Mouse (Mus musculus): ENCODE data around the gene Specc1l.
"Not testable (repeated sequence)": the region's sequence is repeated elsewhere in the genome, so short reads cannot be mapped to it uniquely, and the experiment has no call there.

Specc1l gene

DNA sequence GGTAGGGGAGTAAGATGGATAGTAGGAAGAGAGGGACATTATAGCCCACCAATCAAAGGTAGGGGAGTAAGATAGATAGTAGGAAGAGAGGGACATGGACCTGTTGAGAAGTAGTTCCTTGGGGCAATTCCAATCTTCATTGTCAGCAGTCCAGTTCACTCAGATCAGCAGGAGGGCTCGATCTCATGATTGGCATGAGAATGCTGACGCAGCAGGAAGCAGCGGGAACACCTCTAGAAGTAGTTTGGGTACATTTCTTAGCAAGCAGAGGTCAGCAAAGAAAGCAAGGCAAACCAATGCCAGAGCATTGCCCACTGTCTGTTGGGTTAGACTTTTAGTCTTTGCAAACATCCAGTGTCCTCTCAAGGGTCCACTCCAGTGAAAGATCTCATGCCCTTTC is 71.9 kb downstream of the Specc1l start:
- no peak for DNase-seq

DNA sequence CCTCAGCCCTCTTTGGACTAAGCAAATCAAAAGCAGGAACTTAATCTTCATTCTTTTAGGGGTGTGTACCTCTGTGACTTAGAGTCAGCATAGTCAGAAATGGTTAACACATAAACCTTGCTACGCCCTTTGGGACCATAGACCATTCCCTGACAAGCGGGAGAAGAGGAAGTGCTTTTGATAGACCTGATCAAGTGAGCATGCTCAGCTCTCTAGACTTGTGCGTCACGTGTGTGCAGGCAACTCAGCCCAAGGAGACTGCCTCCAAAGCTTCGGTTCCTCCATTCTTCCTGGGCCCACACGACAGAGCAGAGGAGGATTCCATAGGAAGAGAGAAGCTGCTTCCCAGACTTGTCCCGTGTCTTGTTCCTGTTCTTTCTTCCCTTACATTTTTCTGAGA is 76.7 kb downstream of the Specc1l start:
- no peak for DNase-seq

DNA sequence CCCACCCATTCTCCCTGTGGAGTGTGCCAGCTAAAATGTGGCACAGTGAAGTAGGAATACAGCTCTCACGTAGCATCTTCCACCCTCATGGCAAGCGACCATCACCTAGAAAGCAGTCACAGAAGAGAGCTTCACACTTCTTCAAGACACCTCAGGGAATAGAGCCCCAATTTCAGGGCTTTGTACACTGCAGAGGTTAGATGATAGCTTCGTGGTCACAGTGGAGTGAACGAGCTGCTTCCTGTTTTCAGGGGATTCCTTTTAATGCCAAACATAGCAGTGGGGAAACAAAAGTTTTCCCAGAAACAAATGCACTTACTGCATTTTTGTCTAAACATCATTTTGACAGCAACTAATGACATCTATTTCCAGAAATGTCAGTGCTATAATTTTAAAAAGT is 77.5 kb downstream of the Specc1l start:
- no peak for DNase-seq

DNA sequence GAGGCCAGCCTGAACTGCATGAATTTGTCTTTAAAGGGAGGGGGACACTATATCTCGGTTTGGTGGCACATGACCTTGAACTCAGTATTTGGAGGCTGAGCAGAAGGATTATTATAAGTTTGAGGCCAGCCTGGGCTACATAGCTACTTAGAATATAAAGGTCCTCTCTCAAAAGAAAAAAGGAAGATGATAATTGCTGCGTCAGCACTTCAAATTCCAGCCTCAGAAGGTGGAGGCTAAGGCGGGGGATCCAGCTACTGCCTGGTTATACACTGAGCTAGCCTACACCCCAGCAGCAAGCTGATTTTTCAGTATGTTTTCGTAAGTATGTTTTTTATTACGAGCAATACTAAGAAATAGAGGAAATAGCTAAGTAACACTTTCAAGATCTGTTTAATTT is 78.8 kb downstream of the Specc1l start:
- DNase-seq, result no peak

DNA sequence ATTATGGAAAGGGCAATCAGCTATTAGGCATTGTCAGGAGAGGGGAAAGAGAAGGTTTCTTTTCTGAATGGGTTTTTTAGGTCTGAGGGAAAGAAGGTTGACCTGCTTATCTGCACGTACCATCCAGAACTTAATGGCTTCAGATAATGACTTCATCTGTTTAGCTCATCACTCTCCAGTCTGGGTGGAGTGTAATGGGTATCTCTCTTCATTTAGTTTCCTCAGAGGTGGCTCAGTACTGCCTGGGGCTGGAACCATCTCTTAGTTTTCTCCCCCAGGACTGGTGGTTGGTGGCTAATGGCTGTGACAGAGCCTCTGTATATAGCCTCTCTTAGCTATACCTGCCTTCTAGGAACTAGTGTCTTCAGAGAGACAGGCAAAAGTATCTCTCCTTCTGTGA is 79.5 kb downstream of the Specc1l start:
- DNase-seq, result no peak

DNA sequence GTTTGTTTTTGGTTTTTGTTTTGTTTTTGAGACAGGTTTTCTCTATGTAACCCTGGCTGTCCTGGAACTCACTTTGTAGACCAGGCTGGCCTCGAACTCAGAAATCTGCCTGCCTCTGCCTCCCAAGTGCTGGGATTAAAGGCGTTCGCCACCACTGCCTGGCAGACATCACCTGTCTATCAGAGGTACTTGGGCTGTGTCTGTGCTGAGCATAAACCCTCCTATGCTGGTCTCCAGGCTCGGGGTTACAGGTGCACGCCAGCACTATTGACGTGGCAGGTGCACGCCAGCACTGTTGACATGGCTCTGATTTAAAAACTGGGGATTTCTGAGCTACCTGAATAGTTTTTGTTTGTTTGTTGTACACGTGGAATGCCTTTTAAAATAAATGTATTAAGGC is 80.3 kb downstream of the Specc1l start:
- DNase-seq, result not testable (repeated sequence)

DNA sequence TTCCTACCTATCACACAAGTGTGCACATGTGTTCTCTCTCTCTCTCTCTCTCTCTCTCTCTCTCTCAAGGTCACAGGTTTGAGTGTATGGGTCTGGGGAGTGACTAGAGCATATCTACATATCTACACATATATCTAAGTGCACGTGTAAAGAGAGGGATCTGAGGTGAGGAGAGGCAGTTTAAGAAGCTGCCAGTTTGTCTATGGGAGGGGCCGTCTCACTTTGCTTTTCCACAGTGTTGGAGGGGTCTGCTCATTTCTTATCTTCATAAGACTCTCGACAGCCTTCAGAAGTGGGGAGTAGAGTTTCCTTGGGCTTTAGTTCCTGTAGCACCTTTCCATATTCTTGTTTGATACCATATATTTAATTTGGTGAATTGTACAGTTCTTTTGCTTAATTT is 81.4 kb downstream of the Specc1l start:
- no peak for DNase-seq

DNA sequence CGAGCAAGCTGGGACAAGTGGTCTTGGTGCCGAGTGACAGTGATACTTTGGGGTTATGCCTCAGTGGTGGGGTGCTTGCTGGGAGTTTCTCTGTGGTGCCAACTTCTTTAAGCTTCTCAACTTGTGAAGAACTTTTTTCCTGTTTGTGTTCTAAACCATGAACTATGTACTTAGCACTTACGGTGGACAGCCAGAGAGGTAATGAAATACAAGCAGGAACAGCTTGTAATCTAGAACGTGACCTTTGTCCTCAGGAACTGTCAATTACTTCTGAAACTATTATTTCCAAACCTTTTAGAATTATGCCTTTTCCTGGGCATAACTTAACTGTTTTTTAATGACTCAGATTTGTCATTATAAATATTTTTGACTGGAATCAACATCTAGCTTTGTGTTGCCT is 82.5 kb downstream of the Specc1l start:
- no peak for DNase-seq

DNA sequence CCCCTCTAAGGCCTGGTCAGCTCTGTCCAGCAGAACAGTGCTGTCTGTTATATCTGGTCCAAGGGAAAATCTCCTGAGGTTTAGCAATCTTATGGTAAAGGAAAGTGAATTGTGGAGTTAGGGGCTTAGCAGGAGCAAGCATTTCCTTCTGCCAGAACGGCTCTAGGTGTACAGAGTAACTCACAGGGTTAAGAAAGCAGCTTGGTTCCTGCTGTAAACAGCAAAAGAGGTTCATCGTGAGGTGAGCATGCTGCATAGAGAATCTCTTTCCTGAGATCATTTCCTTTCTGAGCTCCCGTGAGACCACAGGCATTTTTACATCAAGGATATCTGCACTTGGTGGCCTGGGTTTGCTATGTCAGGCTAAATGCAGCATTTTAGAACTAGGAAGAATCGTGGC is 83.1 kb downstream of the Specc1l start:
- no peak for DNase-seq

DNA sequence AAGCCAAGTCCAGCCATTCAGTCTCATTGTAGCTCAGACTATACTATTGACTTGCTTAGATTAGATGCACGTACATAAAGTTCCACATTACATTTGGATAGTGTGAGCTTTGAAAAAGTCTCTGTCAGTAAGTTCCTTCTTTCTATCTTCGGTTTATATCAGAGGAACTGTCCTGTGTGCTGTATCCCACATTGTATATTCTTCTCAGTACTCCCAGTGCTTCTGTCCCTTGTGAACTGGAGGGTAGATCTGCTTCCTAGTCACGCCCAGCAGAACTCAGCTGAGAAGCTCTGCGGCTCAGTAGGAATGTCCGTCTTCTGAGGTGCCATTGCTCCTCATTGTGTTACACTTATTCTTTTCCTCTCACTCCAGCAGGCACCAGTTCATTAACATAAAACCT is 86.7 kb downstream of the Specc1l start:
- peak in 1 of 2 experiments; percentile 9 for DNase-seq

DNA sequence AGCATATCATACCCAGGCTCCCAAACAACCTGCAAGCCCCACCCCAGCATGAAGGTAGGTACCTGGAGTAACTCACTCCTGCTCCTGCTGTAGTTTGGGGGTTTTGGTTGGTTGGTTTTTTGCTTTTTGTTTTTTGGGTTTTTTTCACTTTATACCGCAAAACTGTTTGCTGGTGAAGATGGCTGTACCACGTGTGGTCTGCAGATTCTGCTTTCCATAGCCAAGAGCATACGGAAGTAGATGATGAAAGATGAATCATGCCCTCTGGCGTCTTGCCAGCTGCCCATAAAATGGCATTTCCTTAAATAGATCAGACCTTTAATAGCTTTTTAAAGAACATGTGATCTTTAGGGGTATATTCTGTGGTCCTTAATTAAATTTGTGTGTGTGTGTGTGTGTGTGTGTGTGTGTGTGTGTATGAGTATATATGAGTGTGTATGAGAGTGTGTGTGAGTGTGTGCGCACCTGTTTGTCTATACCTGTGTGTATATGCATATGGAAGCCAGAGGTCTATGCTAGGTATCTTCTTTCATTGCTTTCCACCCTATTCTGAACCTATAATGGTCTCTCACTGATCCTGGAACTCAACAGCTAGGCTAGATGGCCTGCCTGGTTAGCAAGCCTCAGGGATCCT is 88.0 kb downstream of the Specc1l start:
- DNase-seq, result peak; percentile 68 to 78

DNA sequence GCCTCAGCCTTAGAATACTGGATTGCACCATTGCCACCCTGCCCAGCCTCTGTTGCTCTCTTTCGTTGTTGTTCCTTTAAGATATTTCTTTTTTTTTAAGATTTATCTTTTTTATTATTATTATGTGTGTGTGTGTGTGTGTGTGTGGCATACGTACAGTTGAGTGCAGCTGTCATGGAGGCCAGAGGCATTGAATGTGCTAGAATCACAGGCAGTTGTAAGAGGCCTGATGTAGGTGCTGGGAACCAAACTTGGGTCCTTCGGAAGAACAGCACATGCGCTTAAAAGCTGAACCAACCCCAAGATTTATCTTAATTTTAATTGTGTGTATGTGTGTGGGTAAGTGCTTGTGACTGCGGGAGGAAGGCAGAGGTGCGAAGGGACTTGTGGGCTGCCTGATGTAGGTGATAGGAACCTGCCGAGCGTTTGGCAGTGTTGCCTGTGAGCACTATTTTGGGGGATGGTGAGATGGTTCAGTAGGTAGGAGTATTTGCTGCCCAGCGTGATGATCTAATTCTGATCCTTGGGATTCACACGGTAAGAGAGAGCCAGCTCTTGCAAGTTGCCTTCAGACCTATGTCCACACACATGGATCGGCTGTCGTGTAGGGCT is 89.4 kb downstream of the Specc1l start:
- peak in 1 of 2 experiments; percentile 11 for DNase-seq

DNA sequence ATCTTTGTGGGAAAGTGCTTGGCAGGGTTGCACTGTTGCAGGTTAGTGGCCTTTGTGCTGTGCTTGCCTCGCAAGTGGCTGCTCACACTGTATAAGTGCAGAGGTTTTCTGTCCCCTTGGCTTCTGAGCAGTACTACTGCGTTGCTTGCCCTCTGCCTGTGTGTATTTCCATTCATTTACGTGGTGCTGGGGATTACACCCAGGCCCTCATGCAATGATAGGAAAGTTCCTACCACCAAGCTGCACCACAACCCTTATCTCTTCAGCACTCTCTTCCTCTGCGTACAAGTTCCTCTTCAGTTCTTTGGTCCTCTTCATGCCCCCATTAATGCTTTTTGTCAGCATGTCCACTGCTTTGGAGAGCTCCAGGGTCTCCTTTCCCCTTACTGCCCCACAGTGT is 90.1 kb downstream of the Specc1l start:
- DNase-seq, result peak in 1 of 2 experiments; percentile 10

DNA sequence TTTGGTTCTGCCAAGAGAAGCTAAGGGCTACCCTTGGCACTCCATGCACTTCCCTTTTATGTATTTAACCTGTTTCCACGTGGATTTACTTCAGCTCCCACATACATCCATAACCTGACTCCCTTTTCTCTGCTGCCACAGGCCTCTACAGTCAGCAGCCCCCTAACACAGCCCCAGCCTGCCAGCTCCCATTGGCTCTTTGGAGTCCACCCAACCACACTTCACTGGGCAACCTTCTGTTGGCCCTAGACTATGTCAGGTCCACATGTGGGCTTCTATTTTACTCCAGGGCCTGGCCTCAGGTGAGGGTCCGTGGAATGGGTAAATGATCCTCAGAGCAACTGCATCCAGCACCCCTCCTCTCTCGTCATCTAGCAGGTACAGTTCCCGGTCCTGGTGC is 90.7 kb downstream of the Specc1l start:
- peak in 1 of 2 experiments; percentile 18 for DNase-seq

DNA sequence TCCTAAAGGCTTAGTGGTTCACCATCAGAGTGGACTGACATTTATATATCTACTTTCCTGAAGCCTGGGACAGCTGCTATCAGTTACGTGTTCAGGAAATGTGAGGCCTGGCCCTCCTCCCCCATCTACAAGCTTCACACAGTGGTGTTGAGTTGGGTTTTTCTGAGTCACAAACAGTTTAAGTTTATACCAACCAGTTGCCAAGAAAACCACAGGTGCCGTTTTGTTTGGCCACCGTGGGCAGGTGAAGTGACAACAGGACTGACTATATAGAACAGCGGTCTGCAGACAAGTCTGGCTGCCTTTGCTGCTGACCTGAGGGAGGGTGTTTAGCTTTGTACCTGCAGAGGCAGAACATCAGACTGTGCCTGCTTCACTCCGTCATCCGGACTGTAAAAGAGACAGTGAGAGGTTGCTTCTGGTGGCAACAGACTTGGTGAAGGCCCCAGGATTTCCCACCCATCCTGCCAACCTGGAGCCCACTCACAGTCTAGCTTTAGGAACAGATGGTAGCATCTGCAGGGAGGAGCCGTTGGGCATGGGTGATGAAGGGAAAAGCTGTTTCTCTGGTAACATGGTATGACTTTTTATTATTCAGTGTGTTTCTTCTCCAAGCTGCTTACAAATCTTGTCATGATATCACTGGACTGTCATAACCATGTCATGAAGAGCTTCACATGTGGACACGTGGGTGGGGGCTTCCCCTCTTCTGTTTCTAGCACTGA is 91.6 kb downstream of the Specc1l start:
- DNase-seq, result peak in 1 of 2 experiments; percentile 18

DNA sequence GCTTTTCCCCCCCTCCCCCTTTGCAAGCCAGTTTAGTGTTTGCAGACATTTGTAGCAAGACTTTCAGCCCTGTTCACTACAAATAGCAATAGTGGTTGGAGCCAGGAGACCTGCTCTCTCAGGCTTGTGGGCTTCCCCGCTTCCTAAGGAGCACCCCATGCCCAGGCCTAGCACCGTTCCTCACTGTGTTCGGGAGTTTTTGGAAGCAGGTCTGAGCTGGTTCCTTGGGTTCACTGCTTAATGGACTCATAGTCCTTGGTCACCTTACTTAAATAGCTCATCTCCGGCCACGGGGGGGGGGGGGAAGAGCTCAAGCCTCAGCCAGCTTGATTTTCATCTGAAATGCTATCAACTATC is 92.2 kb downstream of the Specc1l start:
- DNase-seq, result peak in 1 of 2 experiments; percentile 15

DNA sequence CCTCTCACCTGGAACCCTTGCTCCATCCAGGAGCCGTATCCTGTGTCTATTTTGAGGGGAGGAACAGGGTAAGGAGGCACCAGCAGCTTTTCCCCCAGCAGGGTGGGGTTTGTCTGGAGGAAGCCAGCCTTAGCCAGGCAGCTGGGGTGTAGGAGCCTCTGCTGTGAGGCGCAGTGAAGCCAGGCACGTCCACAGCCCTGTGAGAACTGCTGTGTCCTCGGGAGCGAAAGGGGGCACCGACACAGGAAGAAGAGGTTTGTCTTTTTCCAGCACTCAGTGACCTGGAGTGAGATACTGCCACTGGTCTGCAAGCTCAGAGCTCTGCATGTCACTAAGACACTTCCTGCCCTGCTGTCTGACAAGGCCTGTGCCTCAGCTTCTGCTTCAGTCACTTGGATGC is 92.5 kb downstream of the Specc1l start:
- DNase-seq, result peak in 1 of 2 experiments; percentile 30

DNA sequence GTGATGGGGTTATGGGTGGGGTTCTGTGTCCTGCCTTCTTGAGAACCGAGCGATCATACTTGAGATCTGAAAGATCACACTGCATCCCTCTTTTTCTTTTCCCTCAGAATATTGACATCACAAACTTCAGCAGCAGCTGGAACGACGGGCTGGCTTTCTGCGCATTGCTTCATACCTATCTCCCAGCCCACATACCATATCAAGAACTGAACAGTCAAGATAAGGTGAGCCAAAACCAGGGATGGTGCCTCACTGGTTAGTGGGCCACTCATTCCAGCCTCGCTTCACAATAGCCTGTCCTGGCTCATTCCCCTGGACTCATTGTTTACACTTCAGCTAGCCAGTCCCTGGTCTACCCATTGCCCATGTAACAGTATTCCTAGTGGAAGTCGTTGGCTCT is 95.3 kb downstream of the Specc1l start:
- DNase-seq, result peak in 1 of 2 experiments; percentile 14

DNA sequence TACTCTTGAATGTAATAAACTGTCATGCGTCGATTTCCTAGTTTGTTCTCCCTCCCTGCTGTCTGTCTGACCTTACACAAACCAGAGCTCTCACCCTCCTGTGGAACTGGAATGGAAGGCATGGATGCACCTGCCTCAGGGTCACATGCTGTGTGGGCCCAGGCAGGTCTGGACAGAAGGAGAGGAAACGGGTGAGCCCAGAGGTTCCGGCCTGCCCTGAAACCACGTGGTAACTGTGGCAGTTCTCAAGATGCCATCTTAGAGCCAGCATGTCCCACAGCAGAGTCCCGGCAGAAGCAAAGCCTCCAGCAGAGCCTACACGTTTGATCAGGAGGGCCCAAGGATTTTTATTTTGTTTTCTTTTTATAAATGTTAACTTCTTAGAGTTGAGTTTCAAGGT is 100.5 kb downstream of the Specc1l start:
- no peak for DNase-seq

DNA sequence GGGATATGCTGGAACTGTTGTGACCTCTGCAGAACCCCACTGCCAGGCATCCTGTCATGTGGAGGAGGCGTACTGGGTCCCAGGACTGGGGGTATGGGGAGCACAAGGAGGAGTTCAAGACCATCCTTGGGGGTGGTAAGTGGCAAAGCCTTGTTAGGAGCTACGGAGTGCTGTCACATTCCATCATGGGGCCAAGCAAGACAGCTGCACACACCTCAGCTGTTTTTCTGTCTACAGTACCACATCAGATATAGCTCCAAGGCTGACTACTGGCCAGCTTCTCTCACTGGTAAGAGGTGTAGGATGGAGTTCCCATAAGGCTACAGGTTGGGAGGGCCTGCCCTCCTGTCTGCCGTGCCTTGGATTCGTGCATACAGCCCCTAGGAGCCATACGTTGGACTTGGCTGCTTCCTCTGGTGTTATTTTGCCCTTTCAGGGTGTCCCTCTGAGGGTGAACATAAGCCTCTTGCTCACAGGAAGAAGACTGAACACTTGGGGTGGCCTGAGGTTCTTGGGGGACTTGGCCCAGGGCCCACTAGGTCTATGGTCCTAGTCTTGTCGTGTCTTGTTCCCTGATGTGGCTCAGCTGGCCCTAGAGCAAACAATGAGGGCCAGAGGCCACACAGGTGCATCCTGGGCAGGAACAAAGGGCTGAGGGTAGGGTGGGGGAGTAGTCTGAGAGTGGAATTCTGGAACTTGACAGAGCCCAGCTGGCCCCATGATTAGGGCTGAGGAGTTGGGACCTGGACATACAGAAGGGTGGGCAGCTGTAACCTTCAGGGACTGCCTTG is 102.5 kb downstream of the Specc1l start:
- DNase-seq, result peak in 1 of 2 experiments; percentile 49

DNA sequence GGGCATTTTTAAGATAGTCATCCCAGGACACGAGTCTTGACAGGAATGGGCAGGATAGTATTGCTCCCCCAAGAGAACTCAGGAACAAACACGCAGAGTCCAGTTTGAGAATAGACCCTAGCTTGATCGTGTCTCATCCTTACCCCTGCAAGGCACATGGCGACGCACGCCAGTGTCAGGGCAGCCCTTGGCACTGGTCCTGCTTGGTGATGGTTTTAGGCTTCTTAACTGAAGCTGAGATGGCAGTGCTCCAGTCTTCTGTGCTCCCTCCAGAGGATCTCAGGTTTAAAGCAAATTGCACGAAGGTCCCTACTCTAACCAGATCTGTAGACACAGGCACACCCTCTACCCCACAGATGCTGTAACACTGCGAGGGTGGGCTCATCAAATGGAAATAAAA is 103.9 kb downstream of the Specc1l start:
- peak in 1 of 2 experiments; percentile 31 for DNase-seq

DNA sequence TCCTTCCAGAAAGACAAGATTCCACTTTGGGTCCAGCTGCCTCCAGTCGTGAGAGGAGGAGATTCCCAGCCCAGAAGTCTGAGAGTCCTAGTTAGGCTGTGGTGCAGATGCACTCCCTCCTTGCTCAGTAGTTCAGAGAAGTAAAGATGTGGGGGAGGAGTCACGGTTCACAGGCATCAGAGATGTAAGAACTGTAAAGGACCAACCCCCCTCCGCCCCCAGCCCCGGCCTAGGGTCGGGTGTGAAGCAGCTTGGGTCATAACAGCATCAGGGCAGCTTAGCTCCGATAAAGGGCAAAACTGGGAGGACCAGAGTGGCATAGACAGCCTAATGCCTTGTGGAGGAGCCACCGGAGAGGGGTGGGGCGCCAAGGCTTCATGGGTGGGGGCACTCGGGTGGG is 104.6 kb downstream of the Specc1l start:
- DNase-seq, result peak in 1 of 2 experiments; percentile 53

DNA sequence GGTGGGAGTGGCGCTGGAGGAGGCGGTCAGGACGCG is 104.8 kb downstream of the Specc1l start, which contains the start of gene Adora2a:
TSS of gene Adora2a (plus strand) at position 6 of the 36 bp plus-strand sequence.
- no peak for DNase-seq

Measured in lung, postnatal 4 days (tissue).